Mouse (Mus musculus) skeletal muscle tissue, adult 2 months (tissue): Measurements from ENCODE around the gene Ifitm5.

Experiments
- DNase-seq: peaks from one replicate; pipeline ENCODE4 v3.0.0-alpha.2; 2012; ENCODE audit warnings: low read depth, low spot score

Ifitm5 gene

DNA sequence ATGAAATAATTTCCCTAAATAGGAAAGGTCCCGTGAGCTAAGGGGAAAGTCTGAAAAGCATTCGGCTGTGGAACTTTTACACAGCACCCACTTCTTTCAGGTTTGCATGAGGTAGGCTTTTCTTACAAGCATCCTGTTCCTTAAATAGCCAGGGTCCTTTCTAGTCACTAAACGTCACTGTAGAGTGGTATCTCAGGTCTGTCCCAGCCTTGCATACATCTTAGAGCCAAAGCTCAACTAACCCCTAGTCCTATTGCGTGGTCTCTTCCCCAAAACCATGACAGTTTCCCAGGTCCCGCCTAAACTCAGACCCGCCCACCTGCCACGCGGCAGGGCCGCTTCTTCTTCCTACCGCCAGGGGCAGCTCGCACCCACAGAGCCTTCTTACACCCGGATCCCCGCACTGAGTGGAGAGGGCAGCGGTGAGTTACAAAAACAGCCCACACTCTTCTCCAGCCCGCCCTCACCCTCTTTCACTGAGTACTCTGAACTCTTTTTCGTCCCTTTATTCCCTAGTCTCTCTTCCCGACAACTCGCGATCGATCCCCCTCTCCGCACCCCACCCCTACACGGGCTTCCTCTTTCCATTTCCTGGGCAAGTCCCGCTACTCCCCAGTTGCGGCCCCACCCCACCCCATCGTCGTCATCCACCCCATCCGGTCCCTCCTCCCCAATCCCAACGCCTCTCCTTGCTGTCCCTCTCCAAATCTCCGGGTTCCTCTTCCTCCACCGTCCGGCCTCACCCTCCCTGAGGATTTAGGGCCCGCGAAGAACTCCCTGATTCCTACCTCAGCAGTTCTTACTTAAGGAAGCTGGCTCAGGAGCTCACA is 8.7 kb downstream of the Ifitm5 start, which contains the start of gene Pgghg:
Gene Pgghg (plus strand): TSS at position 170 of the 830 bp plus-strand sequence.
- DNase-seq, result peak; percentile 92

DNA sequence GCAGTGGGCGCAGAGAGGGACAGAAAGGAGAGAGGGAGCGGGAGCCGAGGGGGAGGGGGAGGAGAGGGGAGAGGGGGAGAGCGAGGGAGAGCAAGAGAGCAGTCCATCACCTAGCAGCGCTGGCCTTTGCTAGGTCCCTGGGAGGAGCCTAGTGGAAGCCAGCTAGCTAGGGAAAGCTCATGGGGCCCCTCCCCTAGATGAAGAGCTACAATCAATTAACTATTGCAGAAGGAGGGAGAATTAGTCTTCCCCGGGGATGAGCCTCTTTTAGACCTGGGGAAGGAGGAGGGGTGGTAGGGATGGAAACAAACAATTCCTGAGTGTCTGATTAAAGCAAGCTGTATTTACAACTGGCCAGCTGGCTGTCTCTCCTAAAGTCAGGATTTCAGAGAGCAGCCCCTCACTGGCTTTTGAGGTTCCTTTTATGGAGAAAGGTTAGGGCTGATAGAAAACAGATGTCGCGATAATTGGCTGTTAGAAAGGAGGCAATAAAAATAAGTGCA is 10.4 kb downstream of the Ifitm5 start:
- no peak for DNase-seq

DNA sequence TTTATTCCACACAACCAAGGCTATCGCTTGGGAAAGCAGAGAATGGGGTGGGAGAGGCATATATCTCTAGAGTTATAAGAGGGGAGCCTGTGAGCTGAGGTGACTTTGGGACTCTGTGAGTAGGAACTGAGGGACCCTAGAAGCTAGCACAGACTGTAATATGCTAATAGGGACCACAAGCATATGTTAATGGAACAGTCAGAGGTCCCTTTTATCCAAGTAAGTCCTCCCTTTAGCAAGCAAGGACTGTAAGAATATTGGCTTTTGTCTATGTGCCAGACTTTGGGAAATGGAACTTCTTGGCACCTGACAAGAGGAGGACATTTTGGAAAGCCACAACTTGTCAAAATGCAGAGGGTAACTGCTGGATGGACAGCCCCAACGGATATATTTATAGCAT is 11.2 kb downstream of the Ifitm5 start:
- no peak for DNase-seq

DNA sequence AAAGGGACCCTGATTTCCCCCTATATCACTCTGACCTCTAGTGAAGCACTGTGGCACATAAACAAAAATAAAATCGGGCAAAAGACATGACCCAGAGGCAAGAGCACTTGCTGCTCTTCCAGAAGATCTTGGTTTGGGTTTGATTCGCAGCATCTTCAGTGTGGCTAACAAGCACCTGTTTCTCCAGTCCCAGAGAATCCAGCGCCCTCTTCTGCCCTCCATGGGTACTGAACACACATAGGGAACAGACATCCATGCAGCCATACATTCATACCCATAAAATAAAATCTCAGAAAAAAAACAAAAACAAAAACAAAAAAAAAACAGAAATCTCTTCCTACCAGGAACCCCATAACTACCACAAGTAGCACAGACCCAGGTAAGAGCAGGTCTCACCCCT is 11.7 kb downstream of the Ifitm5 start:
- no peak for DNase-seq

DNA sequence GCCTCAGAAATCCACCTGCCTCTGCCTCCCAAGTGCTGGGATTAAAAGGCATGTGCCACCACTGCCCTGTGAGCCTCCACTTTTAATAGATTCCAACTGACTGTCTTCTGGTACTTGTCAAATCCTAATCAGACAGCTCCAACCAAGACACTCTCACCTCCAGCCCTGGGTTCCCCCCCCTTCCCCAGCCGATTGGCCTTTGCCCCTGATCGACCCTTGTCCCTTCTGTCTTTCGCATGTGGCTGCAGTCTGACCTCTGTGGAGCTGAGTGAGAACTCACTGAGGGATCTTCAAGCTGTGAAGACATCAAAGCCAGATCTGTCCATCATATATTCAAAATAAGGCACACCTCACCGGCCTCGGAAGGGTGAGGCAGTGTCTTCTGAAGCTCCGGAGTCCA is 22.9 kb downstream of the Ifitm5 start:
- DNase-seq, result no peak

DNA sequence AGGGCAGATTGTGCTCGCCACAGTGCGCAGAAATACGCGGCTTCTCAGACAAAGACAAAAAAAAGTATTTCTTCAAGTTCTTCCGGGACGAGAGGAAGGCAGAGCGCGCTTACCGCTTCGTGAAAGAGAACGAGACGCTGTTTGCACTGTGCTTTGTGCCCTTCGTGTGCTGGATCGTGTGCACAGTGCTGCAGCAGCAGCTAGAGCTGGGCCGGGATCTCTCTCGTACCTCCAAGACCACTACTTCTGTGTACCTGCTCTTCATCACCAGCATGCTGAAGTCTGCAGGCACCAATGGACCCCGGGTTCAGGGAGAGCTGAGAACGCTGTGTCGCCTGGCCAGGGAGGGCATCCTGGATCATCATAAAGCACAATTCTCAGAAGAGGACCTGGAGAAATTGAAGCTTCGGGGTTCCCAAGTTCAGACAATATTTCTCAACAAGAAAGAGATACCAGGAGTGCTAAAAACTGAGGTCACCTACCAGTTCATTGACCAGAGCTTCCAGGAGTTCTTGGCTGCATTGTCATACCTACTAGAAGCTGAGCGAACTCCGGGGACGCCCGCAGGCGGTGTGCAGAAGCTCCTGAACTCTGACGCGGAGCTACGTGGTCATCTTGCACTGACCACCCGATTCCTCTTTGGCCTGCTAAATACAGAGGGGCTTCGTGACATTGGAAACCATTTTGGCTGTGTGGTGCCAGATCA is 26.9 kb downstream of the Ifitm5 start:
- DNase-seq, result no peak

DNA sequence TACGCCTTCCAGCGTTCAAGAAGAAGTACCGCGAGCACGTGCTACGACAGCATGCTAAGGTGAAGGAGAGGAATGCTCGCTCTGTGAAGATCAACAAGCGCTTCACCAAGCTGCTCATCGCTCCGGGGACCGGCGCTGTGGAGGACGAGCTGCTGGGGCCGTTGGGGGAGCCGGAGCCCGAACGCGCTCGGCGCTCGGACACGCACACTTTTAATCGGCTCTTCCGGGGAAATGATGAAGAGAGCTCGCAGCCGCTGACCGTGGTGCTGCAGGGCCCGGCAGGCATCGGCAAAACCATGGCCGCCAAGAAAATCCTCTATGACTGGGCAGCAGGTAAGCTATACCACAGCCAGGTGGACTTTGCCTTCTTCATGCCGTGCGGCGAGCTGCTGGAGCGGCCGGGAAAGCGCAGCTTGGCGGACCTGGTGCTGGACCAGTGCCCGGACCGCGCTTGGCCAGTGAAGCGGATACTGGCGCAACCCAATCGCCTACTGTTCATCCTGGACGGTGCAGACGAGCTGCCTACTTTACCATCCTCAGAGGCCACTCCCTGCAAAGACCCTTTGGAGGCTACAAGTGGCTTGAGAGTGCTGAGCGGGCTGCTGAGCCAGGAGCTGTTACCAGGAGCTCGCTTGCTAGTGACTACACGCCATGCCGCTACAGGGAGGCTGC is 27.6 kb downstream of the Ifitm5 start:
- no peak for DNase-seq

DNA sequence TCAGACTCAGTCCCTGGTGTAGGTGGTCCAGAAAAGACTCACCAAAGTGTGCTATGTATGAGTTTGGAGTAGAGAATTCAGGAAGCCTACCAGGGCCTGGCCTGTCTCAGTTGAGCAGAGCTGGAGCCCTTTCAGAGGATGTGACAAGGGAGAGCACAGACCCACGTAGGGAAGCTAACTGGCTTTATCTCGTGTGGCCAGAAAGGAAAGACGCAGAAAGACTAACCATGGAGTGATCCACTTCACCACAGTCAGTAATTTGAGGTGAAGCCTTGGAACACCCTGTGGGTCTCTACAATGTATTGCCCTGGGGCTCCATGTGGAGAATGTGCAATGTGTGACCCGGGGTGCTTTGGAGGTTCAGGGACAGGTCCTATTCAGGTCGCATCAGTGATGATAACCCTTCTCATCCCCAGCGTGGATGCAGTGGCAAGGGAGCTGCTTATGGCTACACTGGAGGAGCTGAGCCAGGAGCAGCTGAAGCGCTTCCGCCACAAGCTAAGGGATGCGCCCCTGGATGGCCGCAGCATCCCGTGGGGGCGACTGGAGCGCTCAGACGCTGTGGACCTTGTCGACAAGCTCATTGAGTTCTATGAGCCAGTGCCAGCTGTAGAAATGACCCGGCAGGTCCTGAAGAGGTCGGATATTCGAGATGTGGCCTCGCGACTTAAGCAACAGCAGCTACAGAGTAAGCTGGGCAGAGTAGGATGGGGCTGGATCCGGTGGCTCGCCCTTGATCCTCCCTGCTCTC is 28.7 kb downstream of the Ifitm5 start:
- no peak for DNase-seq

DNA sequence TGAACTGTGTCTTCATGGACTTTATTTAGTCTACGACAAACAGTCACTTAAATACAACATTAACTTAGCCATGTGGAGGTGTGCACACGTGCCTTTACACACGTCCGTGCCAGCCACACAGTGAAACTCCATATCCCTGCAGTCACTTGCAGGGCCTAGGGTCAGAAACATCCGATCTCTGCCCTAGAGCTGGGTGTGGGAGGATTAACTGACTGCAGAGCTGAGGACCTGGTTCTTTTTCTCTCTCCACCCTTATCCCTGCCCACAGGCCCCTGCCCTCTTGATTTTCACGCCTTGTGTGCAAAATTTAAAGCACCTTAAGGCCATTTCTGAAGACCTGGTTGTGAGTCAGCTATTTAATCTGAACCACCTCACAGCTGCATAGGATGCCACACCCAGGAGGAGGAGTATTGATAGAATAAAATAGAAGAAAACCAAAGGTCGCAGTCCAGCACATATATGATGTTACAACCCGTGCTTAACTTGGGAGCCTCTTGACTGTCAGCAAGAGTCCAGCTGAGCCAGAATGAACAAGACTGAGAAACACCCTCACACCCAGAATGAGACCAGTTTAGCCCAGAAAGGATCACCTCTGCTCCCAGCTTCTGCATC is 29.6 kb downstream of the Ifitm5 start, which contains the start of gene Nlrp6:
Gene Nlrp6 (plus strand): TSS at position 485 of the 612 bp plus-strand sequence.
- no peak for DNase-seq

DNA sequence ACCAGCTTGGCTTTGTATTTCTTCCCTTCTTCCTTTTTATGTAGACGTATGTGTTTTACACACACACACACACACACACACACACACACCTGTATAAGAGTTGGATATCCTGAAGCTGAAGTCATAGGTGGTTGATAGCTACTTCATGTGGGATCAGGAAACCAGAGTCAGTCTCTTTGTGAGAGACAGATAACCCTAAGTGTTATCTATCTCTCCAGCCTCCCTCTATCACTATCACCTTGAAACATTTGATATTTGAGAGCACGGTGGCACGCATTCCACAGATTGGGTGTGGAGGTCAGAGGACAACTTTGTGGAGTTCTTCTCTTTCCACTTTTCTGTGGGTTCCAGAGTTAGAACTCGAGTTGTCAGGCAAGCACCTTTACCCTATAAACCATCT is 30.2 kb downstream of the Ifitm5 start:
- no peak for DNase-seq

DNA sequence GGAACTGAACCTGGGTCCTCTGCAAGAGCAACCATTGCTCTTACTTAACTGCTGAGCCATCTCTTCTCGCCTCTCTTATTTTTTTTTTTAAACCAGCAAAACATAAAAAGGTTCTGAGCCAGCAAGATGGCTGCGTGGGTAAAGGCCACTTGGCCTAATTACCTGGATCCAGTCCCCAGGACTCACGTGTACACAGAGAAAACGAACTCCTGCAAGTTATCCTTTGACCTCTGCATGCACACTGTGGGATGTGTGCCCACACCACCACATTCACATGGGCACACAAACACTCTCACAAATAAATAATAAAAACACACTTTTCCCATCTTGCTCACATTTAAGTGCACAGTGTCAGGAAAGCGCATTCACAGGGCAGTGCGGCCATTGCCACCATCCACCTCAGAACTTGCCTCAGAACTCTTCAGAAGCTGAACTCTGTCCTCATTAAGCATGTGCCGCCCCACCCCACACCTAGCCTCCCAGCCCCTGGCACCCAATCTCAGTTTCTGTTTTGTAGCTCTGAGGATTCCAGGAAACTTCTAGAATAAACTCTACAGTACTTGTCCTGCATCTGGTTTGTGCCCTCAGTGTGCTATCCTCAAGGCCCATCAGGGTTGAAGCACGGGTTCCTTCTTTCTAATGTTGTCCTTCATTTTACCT is 35.9 kb downstream of the Ifitm5 start:
- no peak for DNase-seq

DNA sequence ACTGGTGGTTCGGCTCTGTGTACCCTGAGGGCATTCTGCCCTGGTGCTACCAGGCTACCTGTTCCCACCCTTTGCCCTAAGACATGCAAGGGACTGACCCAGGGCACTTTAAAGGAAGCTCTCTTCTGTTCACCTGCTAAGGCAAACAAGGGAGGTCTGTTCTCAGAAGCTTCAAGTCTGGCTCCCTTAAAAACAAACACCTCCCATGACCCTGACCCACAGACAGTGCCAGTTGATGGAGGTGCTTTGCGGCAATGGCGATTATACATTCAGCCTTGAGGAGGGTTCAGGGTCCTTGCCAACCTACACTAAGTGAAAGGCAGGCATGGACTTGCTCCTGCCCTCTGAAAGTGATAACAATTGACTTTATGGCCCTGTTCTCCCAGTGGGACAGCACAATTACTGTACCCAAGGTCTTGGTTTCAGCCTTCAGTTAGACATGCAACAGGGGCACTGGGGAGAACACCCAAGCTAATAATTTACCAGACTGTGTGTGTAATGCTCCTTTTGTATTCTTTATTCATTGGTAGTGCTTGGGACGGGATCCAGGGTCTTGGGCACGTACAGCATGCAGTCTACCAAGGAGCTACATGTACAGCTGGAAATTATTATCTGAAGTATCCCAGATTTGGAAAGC is 37.1 kb downstream of the Ifitm5 start:
- DNase-seq, result no peak

DNA sequence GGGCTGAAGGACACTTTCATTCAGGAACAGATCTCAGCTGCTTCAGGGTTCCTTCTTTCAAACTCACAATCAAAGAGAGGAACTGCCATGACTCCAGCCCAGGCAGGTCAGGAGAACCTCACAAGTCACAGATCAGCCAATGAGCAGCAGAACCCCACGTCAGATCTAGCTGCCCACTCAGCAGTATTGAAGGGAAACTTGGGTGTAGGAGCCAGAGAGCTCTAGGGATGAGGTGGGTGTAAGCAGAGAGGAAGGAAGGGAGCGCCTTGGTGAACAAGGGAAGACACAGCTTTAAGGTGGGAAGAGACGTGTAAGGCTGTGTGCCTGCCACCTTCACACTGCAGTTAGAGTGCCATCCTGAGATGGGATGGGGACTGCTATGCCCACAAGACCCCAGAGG is 37.8 kb downstream of the Ifitm5 start:
- no peak for DNase-seq

DNA sequence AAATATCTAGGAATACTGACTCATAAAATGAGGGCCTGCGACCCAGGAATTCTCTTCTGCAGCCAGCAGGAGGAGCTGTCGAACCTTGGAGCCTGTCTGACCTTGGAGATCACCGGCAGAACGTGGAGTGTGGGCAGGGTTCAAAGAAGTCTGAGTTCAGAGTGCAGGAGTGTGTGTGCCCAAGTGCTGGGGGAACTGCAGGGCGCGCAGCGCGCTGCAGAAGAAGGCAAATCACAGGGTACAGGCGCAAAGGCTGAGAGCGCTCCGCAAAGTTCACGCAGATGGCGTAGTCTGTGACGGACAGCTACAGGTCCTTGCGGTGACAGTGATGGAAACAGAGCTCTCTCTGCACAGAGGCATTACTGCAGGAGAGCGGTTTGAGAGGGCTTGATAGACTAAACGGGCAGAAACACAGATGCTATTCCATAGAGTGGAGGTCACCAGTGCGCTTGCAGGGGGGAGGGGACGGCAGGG is 41.4 kb downstream of the Ifitm5 start:
- DNase-seq, result peak; percentile 60

DNA sequence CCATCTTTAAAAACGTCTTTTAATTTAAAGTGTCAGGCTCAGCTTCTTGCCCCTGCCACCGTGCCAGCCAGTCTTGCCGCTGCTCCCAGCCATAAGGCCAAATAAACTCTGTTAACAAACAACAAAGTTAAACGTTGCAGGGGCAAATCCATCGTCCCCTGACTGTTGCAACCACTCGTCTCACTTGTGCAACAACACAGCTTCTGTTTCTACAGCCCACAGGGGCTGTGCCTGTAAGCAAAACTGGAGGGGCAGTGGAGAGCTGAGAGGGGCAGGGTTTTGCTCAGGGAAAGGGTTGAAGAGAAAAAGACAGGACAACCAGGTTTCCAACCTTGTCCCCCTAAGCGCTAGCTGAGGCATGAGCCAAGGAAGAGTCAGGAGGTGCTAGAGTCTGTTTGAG is 41.9 kb downstream of the Ifitm5 start:
- DNase-seq, result no peak

DNA sequence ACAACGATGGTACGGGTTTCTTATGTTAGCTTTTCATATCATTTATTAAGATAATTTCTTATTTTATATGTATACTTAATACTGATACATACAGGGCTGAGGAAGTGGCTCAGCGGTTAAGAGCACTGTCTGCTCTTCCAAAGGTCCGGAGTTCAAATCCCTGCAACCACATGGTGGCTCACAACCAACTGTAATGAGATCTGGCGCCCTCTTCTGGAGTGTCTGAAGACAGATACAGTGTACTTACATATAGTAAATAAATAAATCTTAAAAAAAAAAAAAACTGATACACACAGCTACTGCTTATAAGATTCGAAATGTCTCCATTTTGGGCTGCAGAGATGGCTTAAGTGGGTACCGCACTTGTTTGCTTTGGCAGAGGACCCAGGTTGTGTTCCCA is 42.4 kb downstream of the Ifitm5 start:
- no peak for DNase-seq

DNA sequence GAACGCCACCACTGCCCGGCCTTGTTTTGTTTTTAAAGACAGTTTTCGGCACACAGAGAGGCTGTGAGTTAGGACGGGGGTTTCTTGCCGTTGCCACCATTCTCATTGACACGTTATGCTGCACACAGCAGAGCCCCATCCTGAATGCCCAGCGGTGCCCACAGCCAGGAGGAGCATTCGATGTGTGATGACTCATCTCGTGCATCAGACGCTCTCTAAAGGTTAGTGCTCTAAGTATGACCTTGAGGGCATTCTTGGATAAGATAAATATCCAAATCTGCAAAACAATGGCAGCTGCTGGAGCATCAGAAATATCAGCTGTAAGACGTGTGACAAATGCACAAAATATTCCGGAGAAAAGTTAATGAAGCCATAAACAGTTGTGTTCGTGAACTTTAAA is 43.0 kb downstream of the Ifitm5 start:
- DNase-seq, result no peak

DNA sequence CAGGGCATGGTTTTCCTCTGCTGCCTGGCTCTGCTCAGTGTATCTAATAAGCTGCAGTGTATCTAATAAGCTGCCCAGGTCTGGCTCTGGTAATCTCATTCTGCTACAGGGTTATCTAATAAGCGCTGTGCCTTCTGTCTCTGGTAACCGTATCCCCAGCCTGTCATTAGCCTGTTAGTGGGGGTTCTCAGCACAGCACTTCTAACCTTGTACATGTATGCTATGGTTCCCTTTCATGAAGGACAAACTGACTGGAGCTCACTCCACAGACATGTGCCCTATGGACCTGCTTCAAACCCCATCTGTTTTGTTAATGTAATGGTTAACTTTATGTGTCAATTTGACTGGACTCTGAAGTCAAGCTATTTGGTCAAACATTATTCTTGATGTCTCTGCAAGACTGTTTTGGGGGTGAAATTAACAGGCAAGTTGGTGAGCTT is 44.4 kb downstream of the Ifitm5 start:
- no peak for DNase-seq

DNA sequence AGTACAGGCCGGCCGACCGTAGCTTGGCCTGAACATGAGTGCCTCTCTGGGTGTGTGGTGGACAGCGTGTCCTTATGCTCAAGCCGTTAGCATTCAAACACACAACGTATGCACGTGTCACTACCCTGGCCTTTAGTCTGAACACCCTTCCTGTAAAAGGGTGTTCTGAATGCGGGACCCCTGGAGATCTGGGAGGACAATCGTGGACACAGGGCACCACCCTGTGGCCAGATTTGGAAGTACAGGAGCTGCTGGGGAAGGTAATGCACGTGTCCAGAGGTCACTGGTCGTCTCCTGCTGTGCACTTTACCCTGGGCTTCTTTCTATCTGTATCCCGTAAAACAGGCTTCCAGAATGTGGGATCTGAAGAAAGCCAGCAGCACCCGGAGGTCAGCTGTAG is 46.9 kb downstream of the Ifitm5 start:
- peak; percentile 66 for DNase-seq
